Mouse (Mus musculus): ENCODE data around the gene Gm20890.
"Not testable (repeated sequence)": the region's sequence is repeated elsewhere in the genome, so short reads cannot be mapped to it uniquely, and the experiment has no call there.

Gene Gm20890

GRCm38 (mm10) chrY:26776699-26777098, at the start of gene Gm20890:
Gene Gm20890, minus strand, starts transcription at chrY:26776799.
- not testable (repeated sequence) for DNase-seq (ENCODE audit: low spot score)

Measured in ovary, postnatal 36 days (tissue).